Mouse (Mus musculus) ES-Bruce4 (cell line): Measurements from ENCODE around the gene Prelp. TPM values are rescaled to one million over a fixed set of nuclear protein-coding genes. Genes with fewer than 3 reads are reported as not detected.

Experiments used
- H3K27ac ChIP-seq: 2 replicates; pipeline ENCODE4 v1.5.1; 2012; ENCODE audit warnings: low read length, inconsistent platforms; ENCODE audit not compliant: insufficient read depth
- H3K27me3 ChIP-seq: 2 replicates; pipeline ENCODE4 v1.6.1; 2012; ENCODE audit warnings: mild to moderate bottlenecking, low read length, inconsistent platforms; ENCODE audit not compliant: control insufficient read depth, poor library complexity, insufficient read depth, severe bottlenecking
- H3K36me3 ChIP-seq: 2 replicates; pipeline ENCODE4 v1.6.1; 2012; ENCODE audit warnings: inconsistent platforms, mild to moderate bottlenecking, low read length, moderate library complexity; ENCODE audit not compliant: control insufficient read depth, poor library complexity, insufficient read depth, severe bottlenecking
- H3K4me1 ChIP-seq: one replicate; pipeline ENCODE4 v1.8.1; 2011; ENCODE audit warnings: low read length; ENCODE audit not compliant: control insufficient read depth, insufficient read depth
- H3K4me3 ChIP-seq: 2 replicates; pipeline ENCODE4 v1.5.1; 2011; ENCODE audit warnings: low read depth, mild to moderate bottlenecking, low read length
- H3K9ac ChIP-seq: 2 replicates; pipeline ENCODE4 v1.6.1; 2012; ENCODE audit warnings: low read depth, mild to moderate bottlenecking, inconsistent platforms; ENCODE audit not compliant: poor library complexity, severe bottlenecking
- H3K9me3 ChIP-seq: replicated peaks from 2 replicates; pipeline ENCODE4 v1.6.1; 2012; ENCODE audit warnings: mild to moderate bottlenecking, low read length, inconsistent platforms; ENCODE audit not compliant: control insufficient read depth, poor library complexity, insufficient read depth, severe bottlenecking
- CTCF ChIP-seq: IDR thresholded peaks from one replicate; pipeline ENCODE4 v1.8.1; 2011; ENCODE audit warnings: low read depth, low read length
- EP300 ChIP-seq: IDR thresholded peaks from 2 replicates; pipeline ENCODE4 v1.6.1; 2011; ENCODE audit warnings: low read depth, low read length; ENCODE audit not compliant: insufficient read depth
- POLR2A ChIP-seq: IDR thresholded peaks from one replicate; pipeline ENCODE4 v1.8.1; 2011; ENCODE audit warnings: low read length; ENCODE audit not compliant: insufficient read depth
- polyA plus RNA-seq: library from polyadenylated mRNA; stranded (reverse); fragments of >200 nt; gene quantifications from 2 replicates; pipeline ENCODE4 v1.2.4, GENCODE M21; 2011; ENCODE audit warnings: low read depth; ENCODE audit not compliant: missing spikeins, insufficient read depth, insufficient read length

The Prelp gene
- polyA plus RNA-seq, 1 experiment = not detected

- Histone ChIP-seq H3K36me3 (no peaks in the 10 kb centered on the region), H3K27ac (no peak overlapping the region), H3K27me3 (no peaks in the 10 kb centered on the region), H3K9me3 (no peaks in the 10 kb centered on the region), H3K4me3 (no peak overlapping the region), H3K9ac (no peak overlapping the region), H3K4me1 (peaks cover 2% of the 10 kb centered on the region)
- TF ChIP-seq CTCF = no peak
- no peak for TF ChIP-seq EP300
- TF ChIP-seq POLR2A = no peak
These were observed 32.1 kb upstream of the Prelp start for GRCm38 (mm10) chr1:133953261-133953742.

DNA sequence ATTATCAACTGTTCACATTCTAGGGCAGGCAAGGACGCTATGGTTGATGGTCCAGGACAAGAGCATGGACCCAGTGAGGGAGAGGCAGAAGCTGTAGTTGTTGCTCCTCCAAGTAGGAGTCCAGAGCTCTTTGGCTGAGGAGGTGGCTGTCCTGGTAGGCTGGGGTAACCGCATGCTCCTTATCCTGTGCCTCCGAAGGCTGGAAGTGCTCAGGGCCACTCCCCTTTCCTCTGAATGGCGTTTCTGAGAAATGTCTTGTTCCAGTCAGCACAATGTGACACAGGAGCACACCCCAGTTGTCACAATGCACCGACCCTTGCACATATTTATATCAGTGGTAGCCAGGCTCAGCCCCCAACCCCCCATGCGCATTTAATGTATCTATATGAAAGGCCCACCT lies 30.4 kb upstream of the Prelp start:
- Histone ChIP-seq H3K9me3 (no peaks in the 10 kb centered on the region), H3K27ac (no peak overlapping the region), H3K27me3 (no peaks in the 10 kb centered on the region), H3K36me3 (no peaks in the 10 kb centered on the region), H3K4me3 (no peak overlapping the region), H3K9ac (no peak overlapping the region), H3K4me1 (peaks cover 2% of the 10 kb centered on the region)
- no peak for TF ChIP-seq POLR2A

GRCm38 (mm10) chr1:133950061-133950782 lies 29.0 kb upstream of the Prelp start:
- Histone ChIP-seq H3K36me3 (no peaks in the 10 kb centered on the region), H3K9me3 (no peaks in the 10 kb centered on the region), H3K27ac (no peak overlapping the region), H3K27me3 (no peaks in the 10 kb centered on the region), H3K4me3 (no peak overlapping the region), H3K9ac (no peak overlapping the region), H3K4me1 (peaks cover 2% of the 10 kb centered on the region)
- TF ChIP-seq POLR2A = no peak
- TF ChIP-seq CTCF = no peak

GRCm38 (mm10) chr1:133945106-133945505 lies 23.9 kb upstream of the Prelp start:
- no peaks in the 10 kb centered on the region for H3K36me3 ChIP-seq
- TF ChIP-seq POLR2A (no peak), CTCF (no peak), EP300 (no peak)
- no peak overlapping the region for H3K27ac ChIP-seq
- no peaks in the 10 kb centered on the region for H3K27me3 ChIP-seq
- H3K4me3 ChIP-seq = no peak overlapping the region
- H3K9ac ChIP-seq = no peak overlapping the region
- H3K9me3 ChIP-seq = no peaks in the 10 kb centered on the region
- no peaks in the 10 kb centered on the region for H3K4me1 ChIP-seq

DNA sequence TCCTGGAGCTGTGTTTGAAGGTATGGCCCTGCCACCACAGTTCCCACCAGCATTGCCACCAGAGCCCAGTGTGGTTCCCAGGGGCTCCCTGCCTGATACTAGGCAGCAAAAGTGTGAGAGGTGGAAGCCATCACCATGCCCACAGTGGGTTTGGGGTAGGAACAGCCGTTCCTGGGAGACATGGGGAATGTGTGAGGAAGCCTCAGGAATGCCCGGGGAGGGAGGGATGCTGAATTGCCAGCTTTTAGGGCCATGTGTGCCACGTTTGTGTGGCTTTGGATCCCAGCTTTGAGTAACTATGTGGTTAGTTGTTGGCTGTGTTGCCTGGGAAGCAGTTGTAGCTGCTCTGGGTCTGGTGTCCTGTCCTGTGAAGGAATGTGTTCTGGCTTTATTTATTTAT lies 20.7 kb upstream of the Prelp start:
- Histone ChIP-seq H3K4me3 (no peak overlapping the region), H3K36me3 (no peaks in the 10 kb centered on the region), H3K9ac (no peak overlapping the region), H3K27ac (no peak overlapping the region), H3K27me3 (no peaks in the 10 kb centered on the region), H3K9me3 (no peaks in the 10 kb centered on the region), H3K4me1 (no peaks in the 10 kb centered on the region)
- TF ChIP-seq CTCF (no peak), POLR2A (no peak), EP300 (no peak)

GRCm38 (mm10) chr1:133941158-133941860 lies 20.1 kb upstream of the Prelp start:
- no peaks in the 10 kb centered on the region for H3K4me1 ChIP-seq
- H3K27me3 ChIP-seq = no peaks in the 10 kb centered on the region
- H3K36me3 ChIP-seq = no peaks in the 10 kb centered on the region
- H3K9ac ChIP-seq = no peak overlapping the region
- no peak for TF ChIP-seq EP300
- no peak for TF ChIP-seq CTCF
- no peak for TF ChIP-seq POLR2A
- no peaks in the 10 kb centered on the region for H3K9me3 ChIP-seq
- 0 out of 2 replicates have a peak overlapping the region, but pooled peaks have one; percentile 2 for H3K4me3 ChIP-seq
- H3K27ac ChIP-seq = no peak overlapping the region
